Mouse (Mus musculus): ENCODE results near the gene Fbxl13. TPM values are rescaled to one million over a fixed set of nuclear protein-coding genes. Genes with fewer than 3 reads are reported as not detected.

Fbxl13 gene
- total and polyA plus RNA-seq, 3 experiments: 0.14 to 0.30 (median 0.19) TPM

- no peaks in the 10 kb centered on the region for H3K79me2 ChIP-seq (replicated peaks; ENCODE audit: control insufficient read depth, extremely low read depth, insufficient read depth, poor library complexity, severe bottlenecking)
- H3K27me3 ChIP-seq (replicated peaks): peaks cover 26% of the 10 kb centered on the region
- dilution Hi-C loops (cut with MboI; ENCODE audit: extremely low pct_ligation_motif_present, extremely low pct_unique_long_range_greater_than_20kb, low sequenced_read_pairs): no loop called here
- peaks cover 0 to 8% of the 10 kb centered on the region in 2 experiments; a peak in 2 of 4 replicates for H3K4me1 ChIP-seq (ENCODE audit: control insufficient read depth in 1 of 2, insufficient read depth in 2 of 2)
- no peak overlapping the region for H3K27ac ChIP-seq (ENCODE audit: insufficient read depth, low read depth)
- in situ Hi-C loops (cut with MboI; ENCODE audit: low pct_ligation_motif_present, low pct_unique_long_range_greater_than_20kb, low sequenced_read_pairs): loop anchor here (10.0 kb wide), 1 partner anchor 356 kb away; no protein-coding TSS in a partner anchor
- H3K4me2 ChIP-seq (ENCODE audit: insufficient read depth, low read depth, poor library complexity, severe bottlenecking): no peak overlapping the region
- H3K9me3 ChIP-seq (replicated peaks; ENCODE audit: low read length): no peaks in the 10 kb centered on the region
- H3K9ac ChIP-seq (ENCODE audit: insufficient read depth, low read depth): no peak overlapping the region
- H3K4me3 ChIP-seq (replicated peaks in 1 of 3; ENCODE audit: low read depth in 2 of 3, low read length in 2 of 3, poor library complexity in 1 of 3): no peak overlapping the region
- no peaks in the 10 kb centered on the region for H3K36me3 ChIP-seq (replicated peaks in 1 of 2; ENCODE audit: control insufficient read depth in 1 of 2, insufficient read depth in 1 of 2, low read length in 1 of 2)
- peak; percentile 27 for DNase-seq (ENCODE audit: extremely low read depth)
- TF ChIP-seq GABPA (IDR thresholded peaks at IDR 0.05; ENCODE audit: insufficient replicate concordance, low read depth, low read length) (no peak), SIN3A (IDR thresholded peaks at IDR 0.05; ENCODE audit: low read length) (no peak), RAD21 (IDR thresholded peaks at IDR 0.05; ENCODE audit: low read depth, low read length) (peak; percentile 84), UBTF (IDR thresholded peaks at IDR 0.05; ENCODE audit: low read depth, low read length) (no peak), TBP (conservative IDR thresholded peaks at IDR 0.05; ENCODE audit: low read depth, low read length) (no peak), PAX5 (IDR thresholded peaks at IDR 0.05; ENCODE audit: low read length) (no peak), ZC3H11A (IDR thresholded peaks at IDR 0.05; ENCODE audit: low read depth, low read length) (peak; percentile 40), SMC3 (IDR thresholded peaks at IDR 0.05; ENCODE audit: low read depth, low read length) (peak; percentile 80), MAFK (IDR thresholded peaks at IDR 0.05; ENCODE audit: insufficient replicate concordance, low read length) (peak; percentile 9; the same call in 1 of the 2 replicates), E2F4 (IDR thresholded peaks at IDR 0.05; ENCODE audit: insufficient replicate concordance, low read depth, low read length) (no peak), CTCF (conservative IDR thresholded peaks at IDR 0.05 in 1 of 2, IDR thresholded peaks at IDR 0.05 in 1 of 2; ENCODE audit: low read depth in 2 of 2, low read length in 2 of 2) (peak; percentile 57 to 81), NRF1 (IDR thresholded peaks at IDR 0.05; ENCODE audit: low read depth, low read length) (no peak), ZKSCAN1 (IDR thresholded peaks at IDR 0.05; ENCODE audit: borderline replicate concordance, low read depth, low read length) (no peak), TCF12 (IDR thresholded peaks at IDR 0.05; ENCODE audit: low read depth, low read length) (no peak), CHD2 (IDR thresholded peaks at IDR 0.05; ENCODE audit: low read length) (no peak), MXI1 (IDR thresholded peaks at IDR 0.05; ENCODE audit: low read depth, low read length) (no peak)
Measured at GRCm38 (mm10) chr5:21640961-21641360, 4.5 kb downstream of the Fbxl13 start.

- TF ChIP-seq POLR2AphosphoS2 (IDR thresholded peaks at IDR 0.05; ENCODE audit: low read depth, low read length): no peak
- TF ChIP-seq TBP (conservative IDR thresholded peaks at IDR 0.05; ENCODE audit: low read depth, low read length): no peak
- TF ChIP-seq IRF4 (IDR thresholded peaks at IDR 0.05; ENCODE audit: low read depth, low read length): no peak
- TF ChIP-seq ZKSCAN1 (IDR thresholded peaks at IDR 0.05; ENCODE audit: borderline replicate concordance, low read depth, low read length): no peak
- TF ChIP-seq USF1 (IDR thresholded peaks at IDR 0.05; ENCODE audit: low read depth, low read length): no peak
- TF ChIP-seq RAD21 (IDR thresholded peaks at IDR 0.05; ENCODE audit: low read depth, low read length): no peak
- Histone ChIP-seq H3K4me1 (ENCODE audit: control insufficient read depth in 1 of 2, insufficient read depth in 2 of 2) (no peaks in the 10 kb centered on the region), H3K4me2 (ENCODE audit: insufficient read depth, low read depth, poor library complexity, severe bottlenecking) (no peak overlapping the region), H3K27me3 (replicated peaks) (no peaks in the 10 kb centered on the region), H3K9me3 (replicated peaks; ENCODE audit: low read length) (no peaks in the 10 kb centered on the region), H3K9ac (ENCODE audit: insufficient read depth, low read depth) (no peak overlapping the region), H3K36me3 (replicated peaks in 1 of 2; ENCODE audit: control insufficient read depth in 1 of 2, insufficient read depth in 1 of 2, low read length in 1 of 2) (no peaks in the 10 kb centered on the region), H3K79me2 (replicated peaks; ENCODE audit: control insufficient read depth, extremely low read depth, insufficient read depth, poor library complexity, severe bottlenecking) (no peaks in the 10 kb centered on the region), H3K4me3 (replicated peaks in 1 of 3; ENCODE audit: low read depth in 2 of 3, low read length in 2 of 3, poor library complexity in 1 of 3) (no peak overlapping the region), H3K27ac (ENCODE audit: insufficient read depth, low read depth) (no peak overlapping the region)
- dilution Hi-C loops (cut with MboI; ENCODE audit: extremely low pct_ligation_motif_present, extremely low pct_unique_long_range_greater_than_20kb, low sequenced_read_pairs) (no loop called here), in situ Hi-C loops (cut with MboI; ENCODE audit: low pct_ligation_motif_present, low pct_unique_long_range_greater_than_20kb, low sequenced_read_pairs) (no loop called here)
- no peak for DNase-seq (ENCODE audit: extremely low read depth)
Measured at GRCm38 (mm10) chr5:21625916-21626315, 19.5 kb downstream of the Fbxl13 start.

All from CH12.LX (cell line).